Comparison of ENCODE assay signal across 29 mouse cellular contexts in genomic region chr7:110283484-110284275, GRCm38 (mm10).
DNase-seq lines count a peak whose midpoint lies in the region; ATAC-seq and TF ChIP-seq lines count a peak whose summit lies in the region.
"Had no signal": no experiment of that assay in that cellular context is flagged by ENCODE, and none has a peak within 500 bp of the region (broad histone marks: within the 10 kb centered on the region; RNA-seq: fewer than 3 reads in every experiment).

No protein-coding gene starts in this region.

- WGBS in forebrain, postnatal 0 days = 91% methylated on average over 6 of the region's 6 CpGs

- H3K4me3 ChIP-seq in forebrain, postnatal 0 days (ENCODE audit: low read depth, low read length) = no peak overlapping the region
- H3K4me3 ChIP-seq: forebrain, embryonic 13.5 days; hindbrain, embryonic 13.5 days; left cerebral cortex, adult 2 months; limb, embryonic 13.5 days; lung, embryonic 15.5 days had no signal

- no peak overlapping the region for H3K27ac ChIP-seq in forebrain, postnatal 0 days (ENCODE audit: low read depth, low read length)
- H3K27ac ChIP-seq: forebrain, embryonic 13.5 days; hindbrain, embryonic 13.5 days; kidney, postnatal 0 days; left cerebral cortex, adult 2 months; limb, embryonic 13.5 days; lung, embryonic 15.5 days; stomach, postnatal 0 days had no signal

- H3K9ac ChIP-seq in forebrain, postnatal 0 days = no peak overlapping the region
- H3K9ac ChIP-seq: forebrain, embryonic 13.5 days; hindbrain, embryonic 13.5 days; limb, embryonic 13.5 days; lung, embryonic 15.5 days had no signal

- no peaks in the 10 kb centered on the region for H3K27me3 ChIP-seq in forebrain, postnatal 0 days (ENCODE audit: insufficient read depth, low read length)
- H3K27me3 ChIP-seq: forebrain, embryonic 13.5 days; hindbrain, embryonic 13.5 days; limb, embryonic 13.5 days; lung, embryonic 15.5 days had no signal

- no peaks in the 10 kb centered on the region for H3K9me3 ChIP-seq in forebrain, postnatal 0 days (ENCODE audit: low read length)
- H3K9me3 ChIP-seq: forebrain, embryonic 13.5 days; hindbrain, embryonic 13.5 days; limb, embryonic 13.5 days; lung, embryonic 15.5 days had no signal

- H3K4me1 ChIP-seq in forebrain, postnatal 0 days (ENCODE audit: insufficient read depth) = no peaks in the 10 kb centered on the region

- H3K4me2 ChIP-seq in forebrain, postnatal 0 days (ENCODE audit: low read depth) = no peak overlapping the region
- H3K4me2 ChIP-seq: forebrain, embryonic 13.5 days; heart, embryonic 11.5 days; hindbrain, embryonic 13.5 days; limb, embryonic 13.5 days; liver, embryonic 11.5 days; lung, embryonic 15.5 days had no signal

- DNase-seq in 3134 (ENCODE audit: extremely low read depth, insufficient read length, low spot score) (peak; percentile 67), 416B (ENCODE audit: low read depth) (peak; percentile 90), NIH3T3 (ENCODE audit: low read depth) (peak; percentile 52)
- DNase-seq in layer of hippocampus, postnatal 14 days (ENCODE audit: low spot score in 2 of 2) = no peak
- DNase-seq in forebrain, postnatal 0 days = no peak
- DNase-seq in cerebellum, adult 11 months = no peak
- DNase-seq: adrenal gland, postnatal 10 days; cerebellum, adult 11-12 months; cerebellum, adult 9-11 months; gastrocnemius, postnatal 14 days; heart, postnatal 36 days; kidney, adult 8-10 months; lung, postnatal 4 days; midbrain, embryonic 14.5 days; right cerebral cortex, postnatal 25 days; thymus, adult 18-20 months; thymus, postnatal 36 days had no signal

- TF ChIP-seq CTCF in forebrain, postnatal 0 days (IDR thresholded peaks at IDR 0.05; ENCODE audit: low read depth) = no peak

- 0 out of 2 replicates have a peak, but pooled peaks cover 5% of the 10 kb centered on the region for H3K36me3 ChIP-seq in forebrain, postnatal 0 days (ENCODE audit: insufficient read depth)

- ATAC-seq in megakaryocyte progenitor cell, adult 5-6 weeks (replicated peaks; ENCODE audit: poor library complexity) = peak; percentile 66
- ATAC-seq in forebrain, postnatal 0 days = no peak
- ATAC-seq: CD4-positive, CD25-positive, alpha-beta regulatory T cell, adult 4 months; forebrain, embryonic 13.5 days; intestine, embryonic 16.5 days had no signal

Comparison
In these comparisons a context has a peak if more than half of its experiments do, and no peak if none do; other contexts are left out.
1. DNase-seq: peak in 3134 (single experiment), 416B (single experiment) and NIH3T3 (single experiment); none in layer of hippocampus, postnatal 14 days (0 of 2), forebrain, postnatal 0 days (single experiment) and cerebellum, adult 11 months (single experiment).